Mouse (Mus musculus) hindbrain, embryonic 16.5 days (tissue): ENCODE measurements at regions not wholly inside any gene's neighbourhood (a gene's known extent, or its start where the extent isn't known, plus 50 kb on each side); places are given as distances from the start of the nearest gene placed in this dataset.

Source experiments
- ATAC-seq: fragments of 200-750 bp; cut with Nextera tagmentation; 2 replicates; pipeline ENCODE4 v1.8.0; 2017; ENCODE audit warnings: moderate TSS enrichment, moderate library complexity
- H3K27ac ChIP-seq: fragments of 300-500 bp; sonication (generic); 2 replicates; pipeline ENCODE4 v1.5.1; 2014; ENCODE audit warnings: low read depth, mild to moderate bottlenecking, control low read depth, low read length, moderate library complexity
- H3K27me3 ChIP-seq: fragments of 300-500 bp; sonication (generic); replicated peaks from 2 replicates; pipeline ENCODE4 v1.6.1; 2014; ENCODE audit warnings: low read length; ENCODE audit not compliant: control insufficient read depth, insufficient read depth
- H3K36me3 ChIP-seq: fragments of 300-500 bp; sonication (generic); 2 replicates; pipeline ENCODE4 v1.6.1; 2014; ENCODE audit warnings: mild to moderate bottlenecking, low read length, moderate library complexity, mixed read lengths; ENCODE audit not compliant: control insufficient read depth, insufficient read depth
- H3K4me1 ChIP-seq: fragments of 300-500 bp; sonication (generic); 2 replicates; pipeline ENCODE4 v1.6.1; 2014; ENCODE audit warnings: low read depth, low read length; ENCODE audit not compliant: control insufficient read depth, insufficient read depth
- H3K4me2 ChIP-seq: fragments of 300-500 bp; sonication (generic); 2 replicates; pipeline ENCODE4 v1.6.1; 2014; ENCODE audit warnings: mild to moderate bottlenecking, low read length, control low read depth, moderate library complexity
- H3K4me3 ChIP-seq: fragments of 300-500 bp; sonication (generic); 2 replicates; pipeline ENCODE4 v1.5.1; 2014; ENCODE audit warnings: mild to moderate bottlenecking, low read length, control low read depth, moderate library complexity
- H3K9ac ChIP-seq: fragments of 300-500 bp; sonication (generic); 2 replicates; pipeline ENCODE4 v1.6.1; 2014; ENCODE audit warnings: low read depth, mild to moderate bottlenecking, control low read depth, low read length, moderate library complexity
- H3K9me3 ChIP-seq: fragments of 300-500 bp; sonication (generic); 2 replicates; pipeline ENCODE4 v1.6.1; 2014; ENCODE audit warnings: mild to moderate bottlenecking, low read length, moderate library complexity; ENCODE audit not compliant: control insufficient read depth
- WGBS: fragments of 180-500 bp; shearing (Covaris S2); extraction: QIAGEN DNeasy Blood & Tissue Kit; methylation state at CpG from one replicate; pipeline ENCODE4 v1.1.7; 2014; 5-methylcytosine and 5-hydroxymethylcytosine counted together

DNA sequence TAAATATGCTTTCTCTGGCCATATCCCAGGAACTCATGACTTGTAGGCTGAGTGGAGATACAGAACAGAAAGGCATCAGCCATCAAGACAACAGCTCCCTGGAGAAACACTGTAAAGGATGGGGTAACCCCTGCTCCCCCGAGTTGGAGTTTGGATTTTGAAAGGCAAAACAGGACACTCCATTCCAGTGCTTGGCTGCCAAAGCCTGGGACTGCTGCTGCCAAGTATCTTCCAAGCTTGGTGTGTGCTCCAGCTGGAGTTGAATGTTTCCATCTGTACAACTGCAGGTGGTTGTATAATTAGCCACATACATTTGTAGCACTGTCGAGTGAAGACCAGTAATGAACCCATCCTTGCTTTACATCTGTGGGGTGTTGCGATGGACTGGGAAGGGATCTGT lies 62.1 kb downstream of the 4933412E24Rik start:
- no peaks in the 10 kb centered on the region for H3K4me1 ChIP-seq
- H3K27ac ChIP-seq, result no peak overlapping the region
- H3K27me3 ChIP-seq, result no peaks in the 10 kb centered on the region
- no peak overlapping the region for H3K4me2 ChIP-seq
- no peak overlapping the region for H3K9ac ChIP-seq
- H3K4me3 ChIP-seq, result no peak overlapping the region
- peak; percentile 27; the same call in 1 of the 2 replicates for ATAC-seq
- H3K36me3 ChIP-seq, result no peaks in the 10 kb centered on the region
- WGBS, result 75% methylated on average over 3 of the region's 3 CpGs
- H3K9me3 ChIP-seq, result no peaks in the 10 kb centered on the region

DNA sequence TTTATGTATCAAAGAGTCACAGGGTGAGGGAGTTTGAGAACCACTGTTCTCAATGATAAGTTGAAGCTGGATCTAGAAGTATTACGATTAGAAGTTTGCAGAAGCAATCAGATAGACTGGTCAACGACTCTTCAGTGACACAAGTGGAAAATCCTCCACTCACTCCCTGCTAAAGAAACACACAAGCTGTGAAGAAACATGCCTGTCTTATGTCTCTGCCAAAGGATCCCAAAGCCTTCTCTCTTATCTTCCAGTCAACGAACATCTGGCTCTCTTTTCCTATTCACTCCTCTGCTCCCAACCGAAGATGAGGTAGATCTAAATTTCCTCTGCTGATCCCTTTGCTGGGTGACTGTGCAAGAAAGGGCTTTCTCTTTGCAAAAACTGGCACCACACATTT lies 62.6 kb downstream of the 4933412E24Rik start:
- no peak for ATAC-seq
- Histone ChIP-seq H3K9ac (no peak overlapping the region), H3K4me1 (no peaks in the 10 kb centered on the region), H3K4me3 (no peak overlapping the region), H3K36me3 (no peaks in the 10 kb centered on the region), H3K27ac (no peak overlapping the region), H3K27me3 (no peaks in the 10 kb centered on the region), H3K9me3 (no peaks in the 10 kb centered on the region), H3K4me2 (no peak overlapping the region)
- WGBS, result 86% methylated on average over 4 of the region's 4 CpGs

DNA sequence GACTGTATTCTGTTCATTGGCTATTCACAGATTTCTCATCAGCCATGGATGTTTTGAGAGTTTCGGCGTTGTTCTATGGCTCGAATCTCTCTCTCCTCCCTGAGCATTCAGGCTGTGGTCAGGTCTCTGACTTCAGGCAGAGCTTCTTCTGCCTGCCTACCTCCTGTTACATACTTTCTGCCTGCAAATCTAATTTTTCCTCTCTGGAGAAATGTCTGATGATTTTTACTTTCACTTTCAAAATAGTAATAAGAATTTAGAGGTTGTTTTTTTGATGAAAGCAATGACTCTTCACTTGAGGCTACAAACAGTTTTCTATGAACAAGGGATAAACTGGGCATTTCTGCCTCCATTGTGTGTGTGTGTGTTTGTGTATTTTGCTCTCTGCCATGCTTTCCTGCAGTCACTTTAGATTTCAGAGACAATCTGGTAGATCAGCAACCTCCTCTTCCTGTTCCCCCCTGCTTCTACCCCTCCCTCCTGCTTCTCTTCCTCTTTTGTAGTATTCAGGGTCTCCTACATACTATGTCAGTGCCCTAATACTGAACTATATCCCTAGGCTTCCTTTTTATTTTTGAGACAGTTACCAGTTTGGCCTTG lies 65.7 kb downstream of the 4933412E24Rik start:
- no peak overlapping the region for H3K27ac ChIP-seq
- no peaks in the 10 kb centered on the region for H3K36me3 ChIP-seq
- H3K4me2 ChIP-seq, result no peak overlapping the region
- whole genome bisulfite sequencing, result 96% methylated on average over 3 of the region's 3 CpGs
- H3K27me3 ChIP-seq, result no peaks in the 10 kb centered on the region
- H3K9me3 ChIP-seq, result no peaks in the 10 kb centered on the region
- no peak overlapping the region for H3K9ac ChIP-seq
- H3K4me3 ChIP-seq, result no peak overlapping the region
- ATAC-seq, result no peak
- H3K4me1 ChIP-seq, result no peaks in the 10 kb centered on the region

DNA sequence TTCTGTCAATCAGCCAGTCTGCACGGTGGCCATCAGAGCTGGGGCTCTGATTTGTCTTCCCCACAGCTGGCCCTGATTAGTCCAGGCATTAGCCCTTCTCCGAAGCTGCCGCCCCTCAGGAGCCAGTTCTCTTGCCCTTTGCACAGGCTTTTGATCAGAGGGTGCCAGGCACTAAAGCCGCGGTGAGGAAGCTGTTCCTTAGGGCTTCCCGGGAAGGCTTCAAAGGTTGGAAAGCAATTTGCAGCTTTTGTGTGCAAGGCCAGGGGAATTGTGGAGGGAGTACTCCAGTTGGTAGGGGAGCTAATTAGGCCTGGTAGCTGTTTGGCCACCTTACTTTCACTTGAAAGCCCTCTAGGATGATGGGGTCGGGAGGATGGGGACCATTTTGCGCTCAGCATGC lies 71.2 kb downstream of the 4933412E24Rik start:
- no peaks in the 10 kb centered on the region for H3K36me3 ChIP-seq
- no peak for ATAC-seq
- no peak overlapping the region for H3K4me2 ChIP-seq
- no peak overlapping the region for H3K27ac ChIP-seq
- no peaks in the 10 kb centered on the region for H3K9me3 ChIP-seq
- WGBS, result 13% methylated on average over 8 of the region's 8 CpGs
- no peak overlapping the region for H3K9ac ChIP-seq
- H3K4me1 ChIP-seq, result 0 out of 2 replicates have a peak, but pooled peaks cover 2% of the 10 kb centered on the region
- no peaks in the 10 kb centered on the region for H3K27me3 ChIP-seq
- H3K4me3 ChIP-seq, result no peak overlapping the region

DNA sequence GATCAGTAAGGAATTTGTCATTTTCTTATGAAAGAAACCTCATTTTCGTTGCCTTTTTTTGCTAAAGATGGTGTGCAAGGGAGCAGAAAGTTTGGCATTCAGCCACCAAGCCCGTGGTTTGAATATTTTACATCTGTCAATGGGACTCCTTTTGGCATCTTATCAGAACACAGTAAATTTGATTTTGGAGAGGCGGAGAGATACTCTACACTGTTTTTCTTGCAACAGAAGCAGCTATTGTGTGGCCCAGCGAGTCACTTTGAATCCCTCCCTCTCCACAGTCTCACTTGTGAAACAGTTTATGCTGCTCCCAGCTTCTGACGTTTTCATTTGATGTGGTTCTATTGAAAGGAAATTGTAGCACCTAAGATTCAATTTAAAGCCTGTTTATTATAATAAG lies 79.9 kb downstream of the 4933412E24Rik start:
- no peaks in the 10 kb centered on the region for H3K36me3 ChIP-seq
- ATAC-seq, result 0 out of 2 replicates have a peak, but pooled peaks have one; percentile 48
- H3K9ac ChIP-seq, result no peak overlapping the region
- peaks cover 3% of the 10 kb centered on the region; the same call in 1 of the 2 replicates for H3K9me3 ChIP-seq
- no peaks in the 10 kb centered on the region for H3K27me3 ChIP-seq
- 31% methylated on average over 5 of the region's 5 CpGs for WGBS
- no peak overlapping the region for H3K4me3 ChIP-seq
- H3K27ac ChIP-seq, result no peak overlapping the region
- H3K4me1 ChIP-seq, result peaks cover 5% of the 10 kb centered on the region; the same call in 1 of the 2 replicates
- H3K4me2 ChIP-seq, result no peak overlapping the region; the same call in 1 of the 2 replicates

DNA sequence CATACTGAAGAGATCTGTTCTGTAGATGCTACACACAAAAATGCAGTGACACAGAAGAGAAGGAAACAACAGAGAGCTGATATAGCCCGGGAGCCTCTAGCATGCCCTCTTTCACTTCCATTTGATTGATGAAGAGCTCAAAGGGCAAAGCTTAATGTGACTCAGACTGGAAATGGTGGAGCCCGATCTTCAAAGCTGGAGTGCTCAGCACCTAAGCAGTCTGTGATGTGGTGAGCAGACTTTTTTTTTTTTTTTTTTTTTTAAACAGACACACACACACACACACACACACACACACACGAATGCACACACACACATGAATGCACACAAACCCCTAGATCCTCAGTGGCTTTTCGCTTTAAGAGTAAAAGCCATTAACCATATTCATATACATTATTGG lies 102.6 kb downstream of the 4933412E24Rik start:
- no peak overlapping the region for H3K27ac ChIP-seq
- 61% methylated on average over 4 of the region's 4 CpGs for WGBS
- no peak overlapping the region for H3K4me2 ChIP-seq
- no peak for ATAC-seq
- no peaks in the 10 kb centered on the region for H3K27me3 ChIP-seq
- no peak overlapping the region for H3K9ac ChIP-seq
- no peaks in the 10 kb centered on the region for H3K9me3 ChIP-seq
- no peak overlapping the region for H3K4me3 ChIP-seq
- no peaks in the 10 kb centered on the region for H3K36me3 ChIP-seq
- H3K4me1 ChIP-seq, result no peaks in the 10 kb centered on the region

DNA sequence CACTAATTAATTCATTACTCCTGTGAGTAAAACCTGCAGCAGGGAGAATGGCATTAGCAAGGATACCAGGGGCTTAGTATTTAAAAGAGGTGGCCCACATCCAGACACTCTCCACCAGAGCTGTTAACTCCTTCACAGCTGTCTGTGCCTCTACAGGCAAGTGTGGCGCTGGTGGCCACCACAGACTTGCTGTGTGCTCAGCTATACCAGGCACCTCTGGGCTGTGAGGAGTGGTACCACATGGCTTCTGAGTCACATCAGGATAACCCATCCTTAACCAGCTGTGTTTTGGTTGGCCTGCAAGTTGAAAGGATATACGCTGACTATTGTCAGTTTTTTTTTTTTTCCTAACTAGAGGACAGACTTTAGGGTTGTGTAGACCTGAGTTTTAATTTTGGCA lies 108.1 kb downstream of the 4933412E24Rik start:
- no peaks in the 10 kb centered on the region for H3K9me3 ChIP-seq
- no peaks in the 10 kb centered on the region for H3K36me3 ChIP-seq

DNA sequence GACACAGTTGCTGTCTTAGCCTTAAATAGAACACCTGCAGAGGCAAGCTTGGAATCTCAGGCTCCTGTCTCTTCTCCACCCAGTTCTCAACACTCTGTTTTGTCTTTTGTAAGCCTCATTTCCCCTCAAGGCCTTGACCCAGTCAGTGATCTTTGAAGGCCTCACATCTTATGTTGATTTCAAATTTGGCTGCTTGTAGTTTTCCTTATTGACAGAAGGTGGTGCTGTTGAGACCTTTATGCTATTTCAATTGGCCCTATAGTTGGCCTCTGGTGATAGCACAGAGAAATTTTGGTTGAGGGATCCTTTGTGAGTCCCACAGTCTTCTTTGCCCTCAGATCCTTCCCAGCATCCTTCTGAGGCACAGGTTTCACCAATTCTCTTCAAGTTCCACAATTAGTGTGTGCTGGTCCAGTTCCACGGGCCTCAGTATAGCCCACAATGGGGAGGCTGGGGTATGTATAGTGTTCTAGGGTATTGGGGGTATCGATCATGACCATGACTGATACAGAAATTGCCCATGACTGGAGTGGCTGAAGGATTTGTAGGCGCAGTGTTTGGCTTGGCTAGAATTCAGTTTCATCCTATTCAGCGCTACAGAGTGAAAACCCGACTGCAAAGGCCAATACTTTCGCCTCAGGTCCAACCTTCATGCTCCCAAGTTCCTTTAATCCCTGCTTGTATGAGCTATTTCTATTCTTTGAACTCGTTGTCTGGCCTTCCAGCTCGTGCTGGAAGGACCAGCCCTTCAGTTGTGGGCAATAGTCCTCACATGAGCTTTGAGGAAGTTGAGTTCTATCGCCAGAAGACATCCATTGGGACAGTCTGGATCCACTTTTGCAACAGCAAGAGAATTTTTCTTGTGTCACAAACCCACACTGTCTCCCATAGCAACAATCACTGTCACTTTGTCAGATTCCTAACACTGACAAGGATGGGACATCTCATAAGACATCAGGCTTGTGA lies 110.3 kb downstream of the 4933412E24Rik start:
- Histone ChIP-seq H3K4me2 (no peak overlapping the region), H3K36me3 (no peaks in the 10 kb centered on the region), H3K27me3 (no peaks in the 10 kb centered on the region), H3K4me1 (no peaks in the 10 kb centered on the region), H3K4me3 (no peak overlapping the region), H3K9me3 (no peaks in the 10 kb centered on the region), H3K9ac (no peak overlapping the region), H3K27ac (no peak overlapping the region)
- WGBS, result 83% methylated on average over 9 of the region's 9 CpGs
- no peak for ATAC-seq

More for the DNA sequence above, 108.1 kb downstream of the 4933412E24Rik start:
- ATAC-seq, result no peak
- Histone ChIP-seq H3K4me2 (no peak overlapping the region), H3K4me3 (no peak overlapping the region), H3K27ac (no peak overlapping the region), H3K9ac (no peak overlapping the region), H3K27me3 (no peaks in the 10 kb centered on the region), H3K4me1 (no peaks in the 10 kb centered on the region)
- WGBS, result 73% methylated on average over 2 of the region's 2 CpGs

DNA sequence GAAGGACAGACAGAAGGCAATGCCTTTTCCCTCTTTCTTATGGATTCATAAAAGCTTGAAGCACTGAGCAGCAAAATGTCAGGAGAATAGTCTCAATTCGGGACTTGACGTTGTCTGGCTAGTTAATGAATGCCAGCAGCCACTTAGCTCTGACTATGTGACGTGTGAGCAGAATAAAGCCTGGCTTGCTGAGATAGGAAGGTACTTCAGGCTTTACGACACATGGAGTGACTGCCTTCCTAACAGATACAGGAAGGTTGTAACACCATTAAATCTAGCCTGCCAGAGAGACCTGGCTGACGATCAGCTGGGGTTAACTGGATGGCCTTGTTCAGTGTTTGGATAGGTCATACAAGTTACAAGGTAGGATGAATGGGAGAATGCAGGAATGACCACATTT lies 111.7 kb downstream of the 4933412E24Rik start:
- H3K4me1 ChIP-seq, result no peaks in the 10 kb centered on the region
- ATAC-seq, result no peak
- no peak overlapping the region for H3K4me3 ChIP-seq
- H3K27ac ChIP-seq, result no peak overlapping the region
- H3K9ac ChIP-seq, result no peak overlapping the region
- H3K36me3 ChIP-seq, result no peaks in the 10 kb centered on the region
- H3K4me2 ChIP-seq, result no peak overlapping the region
- H3K9me3 ChIP-seq, result no peaks in the 10 kb centered on the region
- H3K27me3 ChIP-seq, result no peaks in the 10 kb centered on the region
- WGBS, result 63% methylated on average over 5 of the region's 5 CpGs
